Mouse (Mus musculus): ENCODE results near the gene Anks1b. TPM values are rescaled to one million over a fixed set of nuclear protein-coding genes. Genes with fewer than 3 reads are reported as not detected.

Anks1b gene
- polyA plus RNA-seq, 1 experiment from 2014 or later, result 78.3 TPM

- ATAC-seq, result no peak
- no peaks in the 10 kb centered on the region for H3K9me3 ChIP-seq (ENCODE audit: control insufficient read depth, low read length)
- H3K4me3 ChIP-seq (ENCODE audit: low read length), result no peak overlapping the region
- 56% methylated on average over 11 of the region's 11 CpGs for WGBS
- no peaks in the 10 kb centered on the region for H3K27me3 ChIP-seq (replicated peaks; ENCODE audit: control insufficient read depth, insufficient read depth, low read length)
- H3K27ac ChIP-seq (ENCODE audit: low read depth, low read length), result no peak overlapping the region
- H3K36me3 ChIP-seq (ENCODE audit: control insufficient read depth, insufficient read depth, low read length), result no peaks in the 10 kb centered on the region
- H3K4me1 ChIP-seq (ENCODE audit: control insufficient read depth, insufficient read depth, low read depth, low read length), result no peaks in the 10 kb centered on the region
- no peak overlapping the region for H3K9ac ChIP-seq (ENCODE audit: low read depth, low read length)
- no peak overlapping the region for H3K4me2 ChIP-seq (ENCODE audit: low read length)
These were observed 978.7 kb downstream of the Anks1b start for GRCm38 (mm10) chr10:90851999-90852398.

DNA sequence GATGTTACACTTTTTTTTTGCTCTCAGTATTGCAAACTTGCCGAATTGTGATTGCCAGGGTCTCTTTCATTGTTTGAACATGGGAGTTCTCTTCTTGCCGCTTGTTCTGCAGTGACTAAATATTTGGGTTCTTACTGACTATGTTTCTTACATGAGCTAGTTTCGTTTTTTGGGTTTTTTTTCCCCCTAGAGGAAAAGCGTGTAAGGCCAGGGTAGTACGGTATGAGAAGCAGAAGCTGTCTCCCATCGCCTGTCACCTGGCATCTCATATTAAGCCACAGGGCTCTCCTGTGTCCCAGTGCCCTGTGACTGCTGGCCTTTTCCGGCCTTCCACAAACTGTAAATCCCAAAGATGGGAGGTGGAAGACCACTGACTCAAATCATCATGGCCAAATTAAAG is 979.1 kb downstream of the Anks1b start:
- no peaks in the 10 kb centered on the region for H3K4me1 ChIP-seq (ENCODE audit: control insufficient read depth, insufficient read depth, low read depth, low read length)
- no peak for ATAC-seq
- no peaks in the 10 kb centered on the region for H3K27me3 ChIP-seq (replicated peaks; ENCODE audit: control insufficient read depth, insufficient read depth, low read length)
- WGBS, result 77% methylated on average over 7 of the region's 7 CpGs
- H3K4me3 ChIP-seq (ENCODE audit: low read length), result no peak overlapping the region
- H3K36me3 ChIP-seq (ENCODE audit: control insufficient read depth, insufficient read depth, low read length), result no peaks in the 10 kb centered on the region
- no peaks in the 10 kb centered on the region for H3K9me3 ChIP-seq (ENCODE audit: control insufficient read depth, low read length)
- no peak overlapping the region for H3K4me2 ChIP-seq (ENCODE audit: low read length)
- H3K27ac ChIP-seq (ENCODE audit: low read depth, low read length), result no peak overlapping the region
- no peak overlapping the region for H3K9ac ChIP-seq (ENCODE audit: low read depth, low read length)

- H3K9me3 ChIP-seq (ENCODE audit: control insufficient read depth, low read length), result no peaks in the 10 kb centered on the region
- H3K4me1 ChIP-seq (ENCODE audit: control insufficient read depth, insufficient read depth, low read depth, low read length), result no peaks in the 10 kb centered on the region
- no peak for ATAC-seq
- H3K4me2 ChIP-seq (ENCODE audit: low read length), result no peak overlapping the region
- WGBS, result 25% methylated on average over 4 of the region's 4 CpGs
- no peaks in the 10 kb centered on the region for H3K27me3 ChIP-seq (replicated peaks; ENCODE audit: control insufficient read depth, insufficient read depth, low read length)
- no peaks in the 10 kb centered on the region for H3K36me3 ChIP-seq (ENCODE audit: control insufficient read depth, insufficient read depth, low read length)
- H3K9ac ChIP-seq (ENCODE audit: low read depth, low read length), result no peak overlapping the region
- H3K4me3 ChIP-seq (ENCODE audit: low read length), result no peak overlapping the region
- no peak overlapping the region for H3K27ac ChIP-seq (ENCODE audit: low read depth, low read length)
These were observed 983.4 kb downstream of the Anks1b start for GRCm38 (mm10) chr10:90856668-90857067.

- Histone ChIP-seq H3K4me3 (ENCODE audit: low read length) (no peak overlapping the region), H3K4me2 (ENCODE audit: low read length) (no peak overlapping the region), H3K27ac (ENCODE audit: low read depth, low read length) (no peak overlapping the region), H3K9ac (ENCODE audit: low read depth, low read length) (no peak overlapping the region), H3K36me3 (ENCODE audit: control insufficient read depth, insufficient read depth, low read length) (no peaks in the 10 kb centered on the region), H3K9me3 (ENCODE audit: control insufficient read depth, low read length) (no peaks in the 10 kb centered on the region), H3K27me3 (replicated peaks; ENCODE audit: control insufficient read depth, insufficient read depth, low read length) (no peaks in the 10 kb centered on the region), H3K4me1 (ENCODE audit: control insufficient read depth, insufficient read depth, low read depth, low read length) (peaks cover 5% of the 10 kb centered on the region; the same call in 1 of the 2 replicates)
- ATAC-seq, result no peak
- WGBS, result 83% methylated on average over 19 of the region's 19 CpGs
These were observed 986.6 kb downstream of the Anks1b start for GRCm38 (mm10) chr10:90859665-90860523.

DNA sequence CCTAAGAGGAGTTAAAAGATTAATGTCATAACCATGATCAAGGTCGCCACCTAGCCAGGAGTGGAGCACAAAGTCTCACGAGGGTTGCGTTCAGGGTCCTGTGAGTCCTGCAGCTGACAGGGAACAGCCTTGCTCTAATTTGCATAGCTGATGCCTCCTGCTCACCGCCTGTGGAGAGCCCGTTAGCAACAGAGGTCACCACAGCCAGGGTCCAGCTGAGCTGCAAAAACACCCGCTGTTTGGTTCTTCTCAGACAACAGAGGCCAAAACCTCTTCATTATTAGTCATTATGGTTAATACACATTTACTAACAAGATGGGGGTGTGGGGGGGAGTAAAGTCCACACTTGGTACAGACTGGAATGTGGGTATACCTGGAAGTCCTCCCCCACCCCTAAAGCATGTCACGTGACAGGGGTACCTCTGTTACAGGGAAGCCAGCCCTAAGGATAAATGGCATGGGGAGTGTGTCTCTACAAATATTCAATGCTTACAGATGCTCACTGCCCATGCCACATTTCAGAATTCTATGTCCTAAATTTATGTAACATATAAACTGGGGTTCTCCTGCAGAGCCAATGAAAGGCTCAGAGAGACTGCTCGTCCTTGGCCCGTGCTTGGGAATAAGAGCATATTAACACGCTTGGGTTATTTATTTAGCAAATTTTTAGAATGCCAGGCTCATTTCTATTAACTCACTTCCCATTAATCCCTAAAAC is 990.7 kb downstream of the Anks1b start:
- Histone ChIP-seq H3K36me3 (ENCODE audit: control insufficient read depth, insufficient read depth, low read length) (no peaks in the 10 kb centered on the region), H3K27me3 (replicated peaks; ENCODE audit: control insufficient read depth, insufficient read depth, low read length) (no peaks in the 10 kb centered on the region), H3K4me1 (ENCODE audit: control insufficient read depth, insufficient read depth, low read depth, low read length) (peaks cover 8% of the 10 kb centered on the region), H3K4me2 (ENCODE audit: low read length) (no peak overlapping the region), H3K4me3 (ENCODE audit: low read length) (no peak overlapping the region), H3K9ac (ENCODE audit: low read depth, low read length) (no peak overlapping the region), H3K9me3 (ENCODE audit: control insufficient read depth, low read length) (no peaks in the 10 kb centered on the region), H3K27ac (ENCODE audit: low read depth, low read length) (no peak overlapping the region)
- 0 out of 2 replicates have a peak, but pooled peaks have one; percentile 46 for ATAC-seq
- 15% methylated on average over 10 of the region's 10 CpGs for WGBS

- Histone ChIP-seq H3K9ac (ENCODE audit: low read depth, low read length) (no peak overlapping the region), H3K4me1 (ENCODE audit: control insufficient read depth, insufficient read depth, low read depth, low read length) (peaks cover 8% of the 10 kb centered on the region), H3K4me3 (ENCODE audit: low read length) (no peak overlapping the region), H3K4me2 (ENCODE audit: low read length) (no peak overlapping the region), H3K9me3 (ENCODE audit: control insufficient read depth, low read length) (no peaks in the 10 kb centered on the region), H3K27ac (ENCODE audit: low read depth, low read length) (no peak overlapping the region), H3K27me3 (replicated peaks; ENCODE audit: control insufficient read depth, insufficient read depth, low read length) (no peaks in the 10 kb centered on the region), H3K36me3 (ENCODE audit: control insufficient read depth, insufficient read depth, low read length) (no peaks in the 10 kb centered on the region)
- no peak for ATAC-seq
- WGBS, result 31% methylated on average over 3 of the region's 3 CpGs
These were observed 991.2 kb downstream of the Anks1b start for GRCm38 (mm10) chr10:90864599-90864889.

- no peaks in the 10 kb centered on the region for H3K36me3 ChIP-seq (ENCODE audit: control insufficient read depth, insufficient read depth, low read length)
- WGBS, result 83% methylated on average over 5 of the region's 5 CpGs
- ATAC-seq, result peak; percentile 37; the same call in 1 of the 2 replicates
These were observed 999.9 kb downstream of the Anks1b start for GRCm38 (mm10) chr10:90873204-90873603.

GRCm38 (mm10) chr10:90874166-90874565 is 1000.9 kb downstream of the Anks1b start:
- H3K4me2 ChIP-seq (ENCODE audit: low read length), result no peak overlapping the region
- no peaks in the 10 kb centered on the region; the same call in 1 of the 2 replicates for H3K4me1 ChIP-seq (ENCODE audit: control insufficient read depth, insufficient read depth, low read depth, low read length)
- H3K4me3 ChIP-seq (ENCODE audit: low read length), result no peak overlapping the region
- no peaks in the 10 kb centered on the region for H3K27me3 ChIP-seq (replicated peaks; ENCODE audit: control insufficient read depth, insufficient read depth, low read length)
- ATAC-seq, result no peak
- WGBS, result 85% methylated on average over 3 of the region's 3 CpGs
- H3K27ac ChIP-seq (ENCODE audit: low read depth, low read length), result no peak overlapping the region
- H3K9me3 ChIP-seq (ENCODE audit: control insufficient read depth, low read length), result no peaks in the 10 kb centered on the region
- no peak overlapping the region for H3K9ac ChIP-seq (ENCODE audit: low read depth, low read length)
- H3K36me3 ChIP-seq (ENCODE audit: control insufficient read depth, insufficient read depth, low read length), result no peaks in the 10 kb centered on the region

More at GRCm38 (mm10) chr10:90873204-90873603, 999.9 kb downstream of the Anks1b start:
- no peak overlapping the region for H3K27ac ChIP-seq (ENCODE audit: low read depth, low read length)
- no peaks in the 10 kb centered on the region for H3K27me3 ChIP-seq (replicated peaks; ENCODE audit: control insufficient read depth, insufficient read depth, low read length)
- no peak overlapping the region for H3K4me2 ChIP-seq (ENCODE audit: low read length)
- no peak overlapping the region for H3K4me3 ChIP-seq (ENCODE audit: low read length)
- no peak overlapping the region for H3K9ac ChIP-seq (ENCODE audit: low read depth, low read length)
- H3K4me1 ChIP-seq (ENCODE audit: control insufficient read depth, insufficient read depth, low read depth, low read length), result no peaks in the 10 kb centered on the region
- H3K9me3 ChIP-seq (ENCODE audit: control insufficient read depth, low read length), result no peaks in the 10 kb centered on the region

- Histone ChIP-seq H3K27ac (ENCODE audit: low read depth, low read length) (no peak overlapping the region), H3K27me3 (replicated peaks; ENCODE audit: control insufficient read depth, insufficient read depth, low read length) (no peaks in the 10 kb centered on the region), H3K9ac (ENCODE audit: low read depth, low read length) (no peak overlapping the region), H3K4me2 (ENCODE audit: low read length) (no peak overlapping the region), H3K9me3 (ENCODE audit: control insufficient read depth, low read length) (no peaks in the 10 kb centered on the region), H3K4me3 (ENCODE audit: low read length) (no peak overlapping the region), H3K4me1 (ENCODE audit: control insufficient read depth, insufficient read depth, low read depth, low read length) (peaks cover 6% of the 10 kb centered on the region), H3K36me3 (ENCODE audit: control insufficient read depth, insufficient read depth, low read length) (no peaks in the 10 kb centered on the region)
- WGBS, result 30% methylated on average over 8 of the region's 8 CpGs
- ATAC-seq, result no peak
These were observed 1007.7 kb downstream of the Anks1b start for GRCm38 (mm10) chr10:90880854-90881560.

All from hindbrain, embryonic 16.5 days (tissue).